Mouse (Mus musculus) kidney, postnatal 4 days (tissue): ENCODE measurements at regions not wholly inside any gene's neighbourhood (a gene's known extent, or its start where the extent isn't known, plus 50 kb on each side); places are given as distances from the start of the nearest gene placed in this dataset.

ENCODE experiments used
- DNase-seq, 2 experiments: peaks; one replicate each; pipeline ENCODE4 v3.0.0; 2021; ENCODE audit warnings: mixed read lengths in 2 of 2

- no peak for DNase-seq
Measured at GRCm38 (mm10) chr11:117589422-117589821, 64.7 kb upstream of the Tnrc6c start.

- no peak for DNase-seq
Measured at GRCm38 (mm10) chr11:117592570-117592969, 61.5 kb upstream of the Tnrc6c start.

GRCm38 (mm10) chr11:117596201-117596600 lies 57.9 kb upstream of the Tnrc6c start:
- no peak for DNase-seq

GRCm38 (mm10) chr11:117597754-117598153 lies 56.3 kb upstream of the Tnrc6c start:
- DNase-seq = no peak

- no peak for DNase-seq
Measured at GRCm38 (mm10) chr11:117598170-117598583, 55.9 kb upstream of the Tnrc6c start.

- DNase-seq = no peak
Measured at GRCm38 (mm10) chr11:117598610-117599009, 55.5 kb upstream of the Tnrc6c start.

GRCm38 (mm10) chr11:117599049-117599787 lies 54.9 kb upstream of the Tnrc6c start:
- DNase-seq = no peak

- DNase-seq = no peak
Measured at GRCm38 (mm10) chr11:117599788-117600263, 54.3 kb upstream of the Tnrc6c start.

- DNase-seq = no peak
Measured at GRCm38 (mm10) chr11:117601147-117601546, 52.9 kb upstream of the Tnrc6c start.

- no peak for DNase-seq
Measured at GRCm38 (mm10) chr11:117604019-117604418, 50.1 kb upstream of the Tnrc6c start.
